Comparison of ENCODE assay signal across 8 mouse cellular contexts in the genomic region with DNA sequence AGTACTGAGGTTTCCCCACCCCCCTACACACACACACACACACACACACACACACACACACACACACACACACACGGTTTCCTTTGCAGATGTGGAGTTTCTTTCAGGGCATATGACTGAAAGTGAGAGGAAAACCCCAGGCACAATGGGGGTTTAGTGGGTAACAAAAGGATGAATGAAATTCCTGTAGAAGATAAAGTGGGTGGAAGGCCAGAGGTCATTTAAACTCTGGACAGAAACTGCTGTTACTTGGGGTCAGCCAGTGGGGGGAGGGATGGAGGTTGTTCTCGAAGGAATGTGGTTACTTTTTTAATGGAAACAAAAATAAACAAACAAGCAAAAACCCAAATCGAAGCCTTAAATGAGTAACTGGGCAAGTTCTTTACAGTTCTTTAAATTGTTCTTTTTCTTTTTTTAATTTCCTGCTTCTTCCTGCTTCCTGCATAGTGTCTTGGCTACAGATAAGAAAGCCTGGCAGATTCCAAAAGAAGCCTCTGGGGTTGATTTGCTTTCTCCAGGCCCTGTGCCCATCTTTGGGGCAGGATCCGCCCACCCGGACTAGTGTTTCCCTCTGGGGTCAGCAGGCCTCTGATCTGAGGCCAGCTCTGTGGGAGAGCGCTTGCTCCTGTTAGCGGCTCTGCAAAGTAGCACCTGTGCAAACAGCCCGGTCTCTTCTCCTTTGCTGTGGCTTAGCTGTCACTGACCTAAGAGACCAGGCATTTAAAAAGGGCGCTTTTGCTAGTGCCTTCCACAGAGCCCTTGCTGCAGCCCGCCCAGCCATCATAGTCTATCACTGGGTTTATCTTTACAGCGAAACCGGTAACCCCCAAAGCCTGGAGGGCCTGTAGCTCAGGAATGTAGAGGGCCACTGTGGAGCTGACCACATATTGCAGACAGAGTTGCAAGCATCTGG. TPM values are rescaled to one million over a fixed set of nuclear protein-coding genes. Genes with fewer than 3 reads are reported as not detected.
DNase-seq lines count a peak whose midpoint lies in the region; ATAC-seq lines count a peak whose summit lies in the region.

No protein-coding gene starts in this region.

- peak; percentile 70 for DNase-seq in midbrain, embryonic 10.5 days (ENCODE audit: low spot score)
- DNase-seq in embryonic facial prominence, embryonic 10.5 days (ENCODE audit: low spot score), result peak; percentile 78
- DNase-seq in liver, embryonic 13.5 days, result no peak
- no peak for DNase-seq in layer of hippocampus, postnatal 10 days (ENCODE audit: low spot score in 2 of 2)
- DNase-seq in spleen, postnatal 14 days (ENCODE audit: low spot score in 2 of 2), result no peak

- H3K27me3 ChIP-seq in midbrain, embryonic 10.5 days (ENCODE audit: low read depth, poor library complexity, severe bottlenecking), result no peaks in the 10 kb centered on the region
- H3K27me3 ChIP-seq in midbrain, embryonic 16.5 days (ENCODE audit: control insufficient read depth, insufficient read depth, low read depth, low read length), result no peaks in the 10 kb centered on the region
- no peaks in the 10 kb centered on the region for H3K27me3 ChIP-seq in embryonic facial prominence, embryonic 10.5 days (replicated peaks; ENCODE audit: low read depth, poor library complexity, severe bottlenecking)
- no peaks in the 10 kb centered on the region for H3K27me3 ChIP-seq in liver, embryonic 13.5 days
- H3K27me3 ChIP-seq in stomach, embryonic 14.5 days (ENCODE audit: control insufficient read depth, insufficient read depth, low read length), result no peaks in the 10 kb centered on the region

- WGBS in midbrain, embryonic 10.5 days, result 2% methylated on average over 12 of the region's 12 CpGs
- 13% methylated on average over 12 of the region's 12 CpGs for WGBS in midbrain, embryonic 16.5 days
- 2% methylated on average over 12 of the region's 12 CpGs for WGBS in embryonic facial prominence, embryonic 10.5 days
- WGBS in liver, embryonic 13.5 days (ENCODE audit: insufficient replicate concordance), result 28% methylated on average over 12 of the region's 12 CpGs
- WGBS in stomach, embryonic 14.5 days, result 18% methylated on average over 12 of the region's 12 CpGs

- peak overlapping the region; percentile 79 for H3K27ac ChIP-seq in midbrain, embryonic 10.5 days (replicated peaks)
- no peak overlapping the region for H3K27ac ChIP-seq in midbrain, embryonic 16.5 days (ENCODE audit: low read length)
- peak overlapping the region; percentile 75 for H3K27ac ChIP-seq in embryonic facial prominence, embryonic 10.5 days (replicated peaks)
- H3K27ac ChIP-seq in liver, embryonic 13.5 days, result no peak overlapping the region
- H3K27ac ChIP-seq in stomach, embryonic 14.5 days (ENCODE audit: low read length), result peak overlapping the region; percentile 13; the same call in 1 of the 2 replicates

- no peak overlapping the region for H3K4me2 ChIP-seq in midbrain, embryonic 16.5 days (ENCODE audit: low read length)
- H3K4me2 ChIP-seq in liver, embryonic 13.5 days, result no peak overlapping the region
- no peak overlapping the region for H3K4me2 ChIP-seq in stomach, embryonic 14.5 days (replicated peaks; ENCODE audit: low read depth, low read length)

- H3K4me1 ChIP-seq in midbrain, embryonic 10.5 days, result peaks cover 67% of the 10 kb centered on the region
- H3K4me1 ChIP-seq in midbrain, embryonic 16.5 days (ENCODE audit: control insufficient read depth, insufficient read depth, low read length), result peaks cover 9% of the 10 kb centered on the region
- peaks cover 70% of the 10 kb centered on the region for H3K4me1 ChIP-seq in embryonic facial prominence, embryonic 10.5 days
- peaks cover 36% of the 10 kb centered on the region for H3K4me1 ChIP-seq in liver, embryonic 13.5 days (replicated peaks)
- peaks cover 27% of the 10 kb centered on the region for H3K4me1 ChIP-seq in stomach, embryonic 14.5 days (ENCODE audit: control insufficient read depth, insufficient read depth, low read length)

- no peak overlapping the region for H3K9ac ChIP-seq in midbrain, embryonic 16.5 days (ENCODE audit: low read depth, low read length)
- H3K9ac ChIP-seq in liver, embryonic 13.5 days, result no peak overlapping the region
- H3K9ac ChIP-seq in stomach, embryonic 14.5 days (replicated peaks; ENCODE audit: low read depth, low read length), result no peak overlapping the region

- no peak for ATAC-seq in midbrain, embryonic 16.5 days
- ATAC-seq in inflammation-experienced regulatory T-cells, adult 6 months, result peak; percentile 69
- ATAC-seq in liver, embryonic 13.5 days (ENCODE audit: low read depth), result peak; percentile 39; the same call in 1 of the 2 replicates
- peak; percentile 47; the same call in 1 of the 2 replicates for ATAC-seq in stomach, embryonic 14.5 days (ENCODE audit: insufficient number of reproducible peaks, insufficient read depth, low FRiP score, low read depth)

- peaks cover 26% of the 10 kb centered on the region for H3K36me3 ChIP-seq in midbrain, embryonic 10.5 days
- H3K36me3 ChIP-seq in midbrain, embryonic 16.5 days (ENCODE audit: control insufficient read depth, insufficient read depth, low read length), result no peaks in the 10 kb centered on the region
- peaks cover 22% of the 10 kb centered on the region for H3K36me3 ChIP-seq in embryonic facial prominence, embryonic 10.5 days (replicated peaks)
- no peaks in the 10 kb centered on the region for H3K36me3 ChIP-seq in liver, embryonic 13.5 days
- H3K36me3 ChIP-seq in stomach, embryonic 14.5 days (ENCODE audit: control insufficient read depth, insufficient read depth, low read length), result no peaks in the 10 kb centered on the region

- H3K4me3 ChIP-seq in midbrain, embryonic 10.5 days, result peak overlapping the region; percentile 23
- H3K4me3 ChIP-seq in midbrain, embryonic 16.5 days (ENCODE audit: low read depth, low read length), result no peak overlapping the region
- H3K4me3 ChIP-seq in embryonic facial prominence, embryonic 10.5 days, result peak overlapping the region; percentile 36
- H3K4me3 ChIP-seq in liver, embryonic 13.5 days (replicated peaks), result no peak overlapping the region
- no peak overlapping the region for H3K4me3 ChIP-seq in stomach, embryonic 14.5 days (ENCODE audit: low read depth, low read length)

- H3K9me3 ChIP-seq in midbrain, embryonic 10.5 days (replicated peaks), result peaks cover 6% of the 10 kb centered on the region; the same call in 1 of the 2 replicates
- H3K9me3 ChIP-seq in midbrain, embryonic 16.5 days (replicated peaks; ENCODE audit: control insufficient read depth, low read length, poor library complexity, severe bottlenecking), result no peaks in the 10 kb centered on the region
- no peaks in the 10 kb centered on the region for H3K9me3 ChIP-seq in embryonic facial prominence, embryonic 10.5 days
- H3K9me3 ChIP-seq in liver, embryonic 13.5 days (replicated peaks), result no peaks in the 10 kb centered on the region
- no peaks in the 10 kb centered on the region for H3K9me3 ChIP-seq in stomach, embryonic 14.5 days (ENCODE audit: control insufficient read depth, low read depth, low read length)

RNA-seq across cellular contexts. Expression of a gene that starts 59.8 kb away (rescaled TPM):
- polyA plus RNA-seq in midbrain, embryonic 10.5 days (2016; fragmentation: Nextera tagmentation; extraction: Ambion mirVana), result 18.1 and 18.4 TPM in 2 replicates
- 32.1 and 34.7 TPM in 2 replicates for polyA plus RNA-seq in midbrain, embryonic 16.5 days (2015; fragmentation: Nextera tagmentation; extraction: Ambion mirVana)
- polyA plus RNA-seq in embryonic facial prominence, embryonic 10.5 days (2016; fragmentation: Nextera tagmentation; extraction: Ambion mirVana), result 17.0 and 17.4 TPM in 2 replicates
- 1 to 10 TPM; 6.4 to 9.2 (median 6.4) TPM for polyA plus RNA-seq in inflammation-experienced regulatory T-cells, adult 6 months (2017; shearing (Covaris generic))
- polyA plus RNA-seq in liver, embryonic 13.5 days (2015; fragmentation: Nextera tagmentation; extraction: Ambion mirVana), result 1.1 and 1.7 TPM in 2 replicates
- polyA plus RNA-seq in stomach, embryonic 14.5 days (2014; fragmentation: Nextera tagmentation; extraction: Ambion mirVana), result 14.5 and 15.5 TPM in 2 replicates
- total RNA-seq in layer of hippocampus, postnatal 10 days (2021), result 10 to 100 TPM; 76.4 to 80.2 TPM

Comparison
In these comparisons a context has a peak if more than half of its experiments do, and no peak if none do; other contexts are left out.
1. H3K27ac ChIP-seq: peak in midbrain, embryonic 10.5 days (single experiment), embryonic facial prominence, embryonic 10.5 days (single experiment) and stomach, embryonic 14.5 days (single experiment); none in midbrain, embryonic 16.5 days (single experiment) and liver, embryonic 13.5 days (single experiment).
2. H3K4me3 ChIP-seq: peak in midbrain, embryonic 10.5 days (single experiment) and embryonic facial prominence, embryonic 10.5 days (single experiment); none in midbrain, embryonic 16.5 days (single experiment), liver, embryonic 13.5 days (single experiment) and stomach, embryonic 14.5 days (single experiment).
3. DNase-seq: peak in midbrain, embryonic 10.5 days (single experiment) and embryonic facial prominence, embryonic 10.5 days (single experiment); none in liver, embryonic 13.5 days (single experiment), layer of hippocampus, postnatal 10 days (0 of 2) and spleen, postnatal 14 days (0 of 2).